Mouse (Mus musculus) small intestine, adult 2 months (tissue): ENCODE data around the gene Nufip1. TPM values are rescaled to one million over a fixed set of nuclear protein-coding genes. Genes with fewer than 3 reads are reported as not detected.

Experiments used
- H3K27ac ChIP-seq: fragments of 200-500 bp; 2 replicates; pipeline ENCODE4 v1.5.1; 2012; ENCODE audit warnings: low read depth, low read length, control low read depth, inconsistent platforms; ENCODE audit not compliant: insufficient read depth
- H3K27me3 ChIP-seq: fragments of 200-500 bp; 2 replicates; pipeline ENCODE4 v1.6.1; 2012; ENCODE audit warnings: mild to moderate bottlenecking, moderate library complexity, low read length, inconsistent platforms; ENCODE audit not compliant: control insufficient read depth, insufficient read depth
- H3K36me3 ChIP-seq: fragments of 200-500 bp; 2 replicates; pipeline ENCODE4 v1.6.1; 2012; ENCODE audit warnings: mild to moderate bottlenecking, low read length, control low read depth, inconsistent platforms; ENCODE audit not compliant: control insufficient read depth, insufficient read depth
- H3K4me1 ChIP-seq: fragments of 200-500 bp; 2 replicates; pipeline ENCODE4 v1.6.1; 2012; ENCODE audit warnings: low read length, inconsistent platforms, mixed read lengths; ENCODE audit not compliant: control insufficient read depth, insufficient read depth, insufficient read length
- H3K4me3 ChIP-seq: fragments of 200-500 bp; 2 replicates; pipeline ENCODE4 v1.5.1; 2012; ENCODE audit warnings: low read depth, mild to moderate bottlenecking, control low read depth, inconsistent platforms, low read length, moderate library complexity
- CTCF ChIP-seq: fragments of 200-500 bp; IDR thresholded peaks from 2 replicates; pipeline ENCODE4 v1.5.1; 2012; ENCODE audit warnings: low read depth, mild to moderate bottlenecking, control low read depth, inconsistent platforms, low read length, moderate library complexity, mixed read lengths; ENCODE audit not compliant: insufficient replicate concordance, insufficient read length; ENCODE audit errors: extremely low read depth
- POLR2A ChIP-seq: fragments of 200-500 bp; IDR thresholded peaks from 2 replicates; pipeline ENCODE4 v1.6.1; 2012; ENCODE audit warnings: low read depth, mild to moderate bottlenecking, control low read depth, inconsistent platforms, low read length, moderate library complexity
- WGBS: fragments of 180-500 bp; shearing (Covaris S2); methylation state at CpG from one replicate; pipeline ENCODE4 v1.1.7; 2018; 5-methylcytosine and 5-hydroxymethylcytosine counted together
- polyA plus RNA-seq: library from polyadenylated mRNA; depleted of rRNA; stranded (reverse); fragments of >200 nt; gene quantifications from 2 replicates; pipeline ENCODE4 v1.2.3, GENCODE M21; 2012

The Nufip1 gene
- polyA plus RNA-seq, 1 experiment = 2.9 TPM

GRCm38 (mm10) chr14:76076602-76077001 is 34.1 kb upstream of the Nufip1 start:
- Histone ChIP-seq H3K27me3 (no peaks in the 10 kb centered on the region), H3K27ac (no peak overlapping the region), H3K4me1 (peaks cover 25% of the 10 kb centered on the region), H3K36me3 (no peaks in the 10 kb centered on the region), H3K4me3 (no peak overlapping the region)
- 48% methylated on average over 4 of the region's 4 CpGs for WGBS
- TF ChIP-seq CTCF = no peak
- TF ChIP-seq POLR2A = no peak

GRCm38 (mm10) chr14:76077088-76077491 is 33.6 kb upstream of the Nufip1 start:
- H3K27ac ChIP-seq = no peak overlapping the region
- 42% methylated on average over 9 of the region's 9 CpGs for WGBS
- H3K27me3 ChIP-seq = no peaks in the 10 kb centered on the region
- TF ChIP-seq POLR2A (no peak), CTCF (peak; percentile 55; the same call in 1 of the 2 replicates)
- H3K4me3 ChIP-seq = no peak overlapping the region
- peaks cover 25% of the 10 kb centered on the region for H3K4me1 ChIP-seq
- no peaks in the 10 kb centered on the region for H3K36me3 ChIP-seq

GRCm38 (mm10) chr14:76081451-76081850 is 29.2 kb upstream of the Nufip1 start:
- Histone ChIP-seq H3K4me3 (no peak overlapping the region), H3K27ac (no peak overlapping the region), H3K36me3 (no peaks in the 10 kb centered on the region; the same call in 1 of the 2 replicates), H3K4me1 (no peaks in the 10 kb centered on the region), H3K27me3 (no peaks in the 10 kb centered on the region)
- TF ChIP-seq POLR2A (no peak), CTCF (no peak)
- 66% methylated on average over 11 of the region's 11 CpGs for WGBS

GRCm38 (mm10) chr14:76082086-76082636 is 28.5 kb upstream of the Nufip1 start:
- no peak overlapping the region for H3K27ac ChIP-seq
- H3K27me3 ChIP-seq = no peaks in the 10 kb centered on the region
- H3K4me3 ChIP-seq = no peak overlapping the region
- H3K36me3 ChIP-seq = no peaks in the 10 kb centered on the region; the same call in 1 of the 2 replicates
- TF ChIP-seq POLR2A = no peak
- 82% methylated on average over 13 of the region's 13 CpGs for WGBS
- H3K4me1 ChIP-seq = no peaks in the 10 kb centered on the region

- TF ChIP-seq POLR2A (no peak), CTCF (no peak)
These were observed 26.5 kb upstream of the Nufip1 start for GRCm38 (mm10) chr14:76084188-76084587.

GRCm38 (mm10) chr14:76097244-76097643 is 13.4 kb upstream of the Nufip1 start:
- H3K27ac ChIP-seq = no peak overlapping the region
- H3K4me3 ChIP-seq = no peak overlapping the region
- 90% methylated on average over 7 of the region's 7 CpGs for WGBS
- H3K36me3 ChIP-seq = peaks cover 55% of the 10 kb centered on the region
- TF ChIP-seq POLR2A (no peak), CTCF (no peak)
- H3K4me1 ChIP-seq = no peaks in the 10 kb centered on the region
- H3K27me3 ChIP-seq = no peaks in the 10 kb centered on the region

More at GRCm38 (mm10) chr14:76084188-76084587, 26.5 kb upstream of the Nufip1 start:
- H3K27me3 ChIP-seq = no peaks in the 10 kb centered on the region
- H3K4me1 ChIP-seq = no peaks in the 10 kb centered on the region
- H3K4me3 ChIP-seq = no peak overlapping the region
- H3K27ac ChIP-seq = no peak overlapping the region
- WGBS = 59% methylated on average over 3 of the region's 3 CpGs
- peaks cover 4% of the 10 kb centered on the region; the same call in 1 of the 2 replicates for H3K36me3 ChIP-seq

GRCm38 (mm10) chr14:76097815-76098214 is 12.9 kb upstream of the Nufip1 start:
- WGBS = 90% methylated on average over 5 of the region's 5 CpGs
- peaks cover 54% of the 10 kb centered on the region for H3K36me3 ChIP-seq

More at GRCm38 (mm10) chr14:76097815-76098214, 12.9 kb upstream of the Nufip1 start:
- no peak for TF ChIP-seq POLR2A
- no peak for TF ChIP-seq CTCF
- no peaks in the 10 kb centered on the region for H3K27me3 ChIP-seq
- no peak overlapping the region for H3K4me3 ChIP-seq
- H3K4me1 ChIP-seq = no peaks in the 10 kb centered on the region
- H3K27ac ChIP-seq = no peak overlapping the region
